Mouse (Mus musculus) MEL (cell line): ENCODE measurements around the gene Dgka. TPM values are rescaled to one million over a fixed set of nuclear protein-coding genes. Genes with fewer than 3 reads are reported as not detected.

ENCODE experiments used
- DNase-seq: peaks from one replicate; pipeline ENCODE4 v3.0.0; 2011; ENCODE audit warnings: low read depth, low spot score
- H3K27ac ChIP-seq: 2 replicates; pipeline ENCODE4 v1.5.1; 2012; ENCODE audit warnings: low read depth, mild to moderate bottlenecking, control low read depth, low read length, moderate library complexity; ENCODE audit not compliant: control insufficient read depth
- H3K27me3 ChIP-seq, 2 experiments: fragments of 150-350 bp in 1 of 2; sonication (generic) in 1 of 2; 2 replicates each; pipeline ENCODE4 v1.6.1; 2012; ENCODE audit warnings: low read length in 2 of 2, mild to moderate bottlenecking in 2 of 2, improper control_type of control experiment in 1 of 2, moderate library complexity in 1 of 2; ENCODE audit not compliant: insufficient read depth in 2 of 2, control insufficient read depth in 1 of 2
- H3K36me3 ChIP-seq, 2 experiments: 2 replicates each; pipeline ENCODE4 v1.6.1; 2012 to 2014; ENCODE audit warnings: low read length in 2 of 2, improper control_type of control experiment in 1 of 2, inconsistent platforms in 1 of 2, mild to moderate bottlenecking in 1 of 2; ENCODE audit not compliant: insufficient read depth in 2 of 2, control insufficient read depth in 1 of 2
- H3K4me1 ChIP-seq, 2 experiments: fragments of 150-350 bp in 1 of 2; sonication (generic) in 1 of 2; 2 replicates each; pipeline ENCODE4 v1.6.1; 2012; ENCODE audit warnings: low read length in 2 of 2, improper control_type of control experiment in 1 of 2, mild to moderate bottlenecking in 1 of 2; ENCODE audit not compliant: insufficient read depth in 2 of 2, control insufficient read depth in 1 of 2
- H3K4me3 ChIP-seq, 2 experiments: fragments of 150-350 bp in 1 of 2; sonication (generic) in 1 of 2; 2 replicates each; pipeline ENCODE4 v1.5.1; 2012; ENCODE audit warnings: low read depth in 2 of 2, low read length in 2 of 2, mild to moderate bottlenecking in 2 of 2, moderate library complexity in 2 of 2, control low read depth in 1 of 2, improper control_type of control experiment in 1 of 2; ENCODE audit not compliant: control insufficient read depth in 1 of 2, insufficient read depth in 1 of 2
- H3K79me2 ChIP-seq: 2 replicates; pipeline ENCODE4 v1.6.1; 2012; ENCODE audit warnings: mild to moderate bottlenecking, low read length, moderate library complexity; ENCODE audit not compliant: control insufficient read depth, poor library complexity, insufficient read depth
- H3K9ac ChIP-seq: 2 replicates; pipeline ENCODE4 v1.6.1; 2012; ENCODE audit warnings: low read depth, mild to moderate bottlenecking, control low read depth, low read length, moderate library complexity; ENCODE audit not compliant: control insufficient read depth, poor library complexity, severe bottlenecking
- H3K9me3 ChIP-seq: fragments of 150-350 bp; sonication (generic); replicated peaks from 2 replicates; pipeline ENCODE4 v1.6.1; 2012; ENCODE audit warnings: mild to moderate bottlenecking, low read length, improper control_type of control experiment, moderate library complexity; ENCODE audit not compliant: insufficient read depth
- CHD1 ChIP-seq: IDR thresholded peaks from 2 replicates; pipeline ENCODE4 v1.6.1; 2012; ENCODE audit warnings: low read depth, mild to moderate bottlenecking, inconsistent platforms, low read length, improper control_type of control experiment
- ELF1 ChIP-seq: IDR thresholded peaks from 2 replicates; pipeline ENCODE4 v1.6.1; 2014; ENCODE audit warnings: low read depth, mild to moderate bottlenecking, inconsistent platforms, low read length, improper control_type of control experiment, moderate library complexity
- ETS1 ChIP-seq: IDR thresholded peaks from 2 replicates; pipeline ENCODE4 v1.6.1; 2012; ENCODE audit warnings: low read depth, mild to moderate bottlenecking, inconsistent platforms, low read length, improper control_type of control experiment, moderate library complexity
- KAT2A ChIP-seq: conservative IDR thresholded peaks from 2 replicates; pipeline ENCODE4 v1.6.1; 2012; ENCODE audit warnings: low read depth, low read length, improper control_type of control experiment, inconsistent platforms
- MAX ChIP-seq: IDR thresholded peaks from 2 replicates; pipeline ENCODE4 v1.6.1; 2011; ENCODE audit warnings: low read length, improper control_type of control experiment
- MAZ ChIP-seq: IDR thresholded peaks from 2 replicates; pipeline ENCODE4 v1.6.1; 2012; ENCODE audit warnings: low read depth, mild to moderate bottlenecking, inconsistent platforms, low read length, improper control_type of control experiment
- MYB ChIP-seq: IDR thresholded peaks from 2 replicates; pipeline ENCODE4 v1.6.1; 2011; ENCODE audit warnings: mild to moderate bottlenecking, low read depth, low read length, improper control_type of control experiment
- NELFE ChIP-seq: IDR thresholded peaks from 2 replicates; pipeline ENCODE4 v1.6.1; 2011; ENCODE audit warnings: low read depth, low read length, improper control_type of control experiment
- SIN3A ChIP-seq: IDR thresholded peaks from 2 replicates; pipeline ENCODE4 v1.6.1; 2012; ENCODE audit warnings: low read length, improper control_type of control experiment, inconsistent platforms
- SMC3 ChIP-seq: IDR thresholded peaks from 2 replicates; pipeline ENCODE4 v1.6.1; 2011; ENCODE audit warnings: low read depth, low read length, improper control_type of control experiment
- ZC3H11A ChIP-seq: IDR thresholded peaks from 2 replicates; pipeline ENCODE4 v1.6.1; 2012; ENCODE audit warnings: low read depth, mild to moderate bottlenecking, inconsistent platforms, low read length, improper control_type of control experiment
- ZKSCAN1 ChIP-seq: IDR thresholded peaks from 2 replicates; pipeline ENCODE4 v1.6.1; 2012; ENCODE audit warnings: low read depth, mild to moderate bottlenecking, inconsistent platforms, low read length, improper control_type of control experiment, moderate library complexity
- ZMIZ1 ChIP-seq: IDR thresholded peaks from 2 replicates; pipeline ENCODE4 v1.6.1; 2012; ENCODE audit warnings: low read depth, mild to moderate bottlenecking, inconsistent platforms, low read length, improper control_type of control experiment, moderate library complexity
- ZNF384 ChIP-seq: IDR thresholded peaks from 2 replicates; pipeline ENCODE4 v1.6.1; 2012; ENCODE audit warnings: low read depth, mild to moderate bottlenecking, inconsistent platforms, low read length, improper control_type of control experiment
- polyA plus RNA-seq, 2 experiments: library from polyadenylated mRNA; stranded (reverse) in 1 of 2; unstranded in 1 of 2; fragments of >175 nt in 1 of 2; fragments of >200 nt in 1 of 2; gene quantifications; 2 replicates each; pipeline versions ENCODE4 v1.2.1 to v1.2.4; 2012; ENCODE audit warnings: low replicate concordance in 2 of 2, low read depth in 1 of 2; ENCODE audit not compliant: insufficient read length in 2 of 2, insufficient read depth in 1 of 2, missing spikeins in 1 of 2
- total RNA-seq: library from RNA; depleted of rRNA; stranded (reverse); fragments of 300-350 nt; gene quantifications from 2 replicates; pipeline ENCODE4 v1.2.3, GENCODE M21; 2012; rRNA removed

The Dgka gene
- total and polyA plus RNA-seq, 3 experiments, result 0.69 to 3.5 TPM; not detected in 1

GRCm38 (mm10) chr10:128673763-128674468 is 70.7 kb downstream of the Dgka start, which contains the start of gene Suox (continued):
- no peak for TF ChIP-seq CHD1

- no peak for DNase-seq
- no peaks in the 10 kb centered on the region for H3K79me2 ChIP-seq
- no peak overlapping the region for H3K9ac ChIP-seq
- no peaks in the 10 kb centered on the region; a peak in 1 of 4 replicates for H3K36me3 ChIP-seq
- TF ChIP-seq ZMIZ1, result no peak
- TF ChIP-seq SIN3A, result no peak
- TF ChIP-seq MAX, result no peak
- no peak for TF ChIP-seq ZC3H11A
- no peak for TF ChIP-seq CHD1
- no peak for TF ChIP-seq ZKSCAN1
- TF ChIP-seq KAT2A, result no peak
- TF ChIP-seq MYB, result no peak
- no peak for TF ChIP-seq NELFE
- TF ChIP-seq ELF1, result no peak
- no peak for TF ChIP-seq ZNF384
- no peak for TF ChIP-seq MAZ
- no peak for TF ChIP-seq SMC3
- TF ChIP-seq ETS1, result no peak
- no peaks in the 10 kb centered on the region for H3K27me3 ChIP-seq
- H3K9me3 ChIP-seq, result no peaks in the 10 kb centered on the region
- H3K4me1 ChIP-seq, result peaks cover 0 to 2% of the 10 kb centered on the region in 2 experiments; a peak in 1 of 4 replicates
- no peak overlapping the region for H3K4me3 ChIP-seq
- no peak overlapping the region for H3K27ac ChIP-seq
Observed at GRCm38 (mm10) chr10:128671148-128671547, 73.5 kb downstream of the Dgka start.

Other genes with a start within 250 kb of the Dgka start
- gene Myl6b, start 246.2 kb downstream of the Dgka start, total RNA-seq, result 1.8 and 2.6 TPM in 2 replicates
- gene Myl6b, start 246.2 kb downstream of the Dgka start, polyA plus RNA-seq, result 10 to 100 TPM in 1 of 2 experiments, not detected in 1; 18.8 TPM
- 35.1 and 35.9 TPM in 2 replicates for gene Esyt1, start 219.0 kb downstream of the Dgka start, total RNA-seq
- gene Esyt1, start 219.0 kb downstream of the Dgka start, polyA plus RNA-seq, result 10 to 100 TPM; 53.4 to 57.0 TPM
- gene Zc3h10, start 197.1 kb downstream of the Dgka start, total RNA-seq, result 14.2 and 14.6 TPM in 2 replicates
- gene Zc3h10, start 197.1 kb downstream of the Dgka start, polyA plus RNA-seq, result 10 to 100 TPM in 1 of 2 experiments, not detected in 1; 17.3 TPM
- gene Rpl41, start 195.6 kb downstream of the Dgka start, total RNA-seq, result 6,649 and 6,931 TPM in 2 replicates
- over 10,000 TPM in 1 of 2 experiments, 100 to 1,000 TPM in 1; 274 to 10,905 TPM for gene Rpl41, start 195.6 kb downstream of the Dgka start, polyA plus RNA-seq
- 232 and 235 TPM in 2 replicates for gene Pa2g4, start 178.9 kb downstream of the Dgka start, total RNA-seq
- gene Pa2g4, start 178.9 kb downstream of the Dgka start, polyA plus RNA-seq, result 100 to 1,000 TPM; 298 to 663 TPM
- gene Erbb3, start 155.2 kb downstream of the Dgka start, total RNA-seq, result 0.39 and 0.42 TPM in 2 replicates
- under 1 TPM in 1 of 2 experiments, not detected in 1; 0.29 TPM for gene Erbb3, start 155.2 kb downstream of the Dgka start, polyA plus RNA-seq
- gene Rps26, start 118.1 kb downstream of the Dgka start, total RNA-seq, result 2,338 and 2,523 TPM in 2 replicates
- gene Rps26, start 118.1 kb downstream of the Dgka start, polyA plus RNA-seq, result 1,000 to 10,000 TPM in 1 of 2 experiments, not detected in 1; 2,530 TPM
- not detected in 2 replicates for gene Ikzf4, start 98.9 kb downstream of the Dgka start, total RNA-seq
- under 1 TPM in 1 of 2 experiments, not detected in 1; 0.03 TPM for gene Ikzf4, start 98.9 kb downstream of the Dgka start, polyA plus RNA-seq
- 4.7 and 4.9 TPM in 2 replicates for gene Suox, start 70.8 kb downstream of the Dgka start, total RNA-seq
- gene Suox, start 70.8 kb downstream of the Dgka start, polyA plus RNA-seq, result 1 to 10 TPM in 1 of 2 experiments, not detected in 1; 7.2 TPM
- 16.2 and 18.7 TPM in 2 replicates for gene Rab5b, start 48.6 kb downstream of the Dgka start, total RNA-seq
- 10 to 100 TPM; 23.3 to 45.7 TPM for gene Rab5b, start 48.6 kb downstream of the Dgka start, polyA plus RNA-seq
- gene Pmel, start 40.7 kb downstream of the Dgka start, total RNA-seq, result 0.13 and 0.15 TPM in 2 replicates
- under 1 TPM in 1 of 2 experiments, not detected in 1; 0.45 TPM for gene Pmel, start 40.7 kb downstream of the Dgka start, polyA plus RNA-seq
- gene Cdk2, start 39.8 kb downstream of the Dgka start, total RNA-seq, result 34.2 and 40.5 TPM in 2 replicates
- 10 to 100 TPM in 1 of 2 experiments, not detected in 1; 72.4 TPM for gene Cdk2, start 39.8 kb downstream of the Dgka start, polyA plus RNA-seq
- 64.2 and 77.4 TPM in 2 replicates for gene Pym1, start 3.0 kb upstream of the Dgka start, total RNA-seq
- gene Pym1, start 3.0 kb upstream of the Dgka start, polyA plus RNA-seq, result 100 to 1,000 TPM in 1 of 2 experiments, not detected in 1; 107 TPM
- 0.08 and 0.10 TPM in 2 replicates for gene Mmp19, start 46.1 kb upstream of the Dgka start, total RNA-seq
- under 1 TPM in 1 of 2 experiments, not detected in 1; 0.36 TPM for gene Mmp19, start 46.1 kb upstream of the Dgka start, polyA plus RNA-seq
- 22.2 and 27.7 TPM in 2 replicates for gene Dnajc14, start 59.2 kb upstream of the Dgka start, total RNA-seq
- 10 to 100 TPM in 1 of 2 experiments, not detected in 1; 36.7 TPM for gene Dnajc14, start 59.2 kb upstream of the Dgka start, polyA plus RNA-seq
- 2.2 and 3.1 TPM in 2 replicates for gene Tmem198b, start 59.5 kb upstream of the Dgka start, total RNA-seq
- gene Tmem198b, start 59.5 kb upstream of the Dgka start, polyA plus RNA-seq, result 1 to 10 TPM in 1 of 2 experiments, not detected in 1; 8.6 TPM
- gene Sarnp, start 72.5 kb upstream of the Dgka start, total RNA-seq, result 100 and 103 TPM in 2 replicates
- gene Sarnp, start 72.5 kb upstream of the Dgka start, polyA plus RNA-seq, result 1,000 to 10,000 TPM in 1 of 2 experiments, 100 to 1,000 TPM in 1; 189 to 1,007 TPM
- 90.7 and 100 TPM in 2 replicates for gene Ormdl2, start 76.8 kb upstream of the Dgka start, total RNA-seq
- 100 to 1,000 TPM; 114 to 278 TPM for gene Ormdl2, start 76.8 kb upstream of the Dgka start, polyA plus RNA-seq
- 1.8 and 2.3 TPM in 2 replicates for gene Gdf11, start 146.9 kb upstream of the Dgka start, total RNA-seq
- 1 to 10 TPM in 1 of 2 experiments, not detected in 1; 2.8 TPM for gene Gdf11, start 146.9 kb upstream of the Dgka start, polyA plus RNA-seq
- 0.29 and 0.46 TPM in 2 replicates for gene Cd63, start 156.1 kb upstream of the Dgka start, total RNA-seq
- under 1 TPM in 1 of 2 experiments, not detected in 1; 0.64 TPM for gene Cd63, start 156.1 kb upstream of the Dgka start, polyA plus RNA-seq
- gene Rdh5, start 178.0 kb upstream of the Dgka start, total RNA-seq, result 1.2 and 2.9 TPM in 2 replicates
- gene Rdh5, start 178.0 kb upstream of the Dgka start, polyA plus RNA-seq, result 1 to 10 TPM in 1 of 2 experiments, not detected in 1; 4.2 TPM
- 57.7 and 70.6 TPM in 2 replicates for gene Bloc1s1, start 179.2 kb upstream of the Dgka start, total RNA-seq
- 10 to 100 TPM in 1 of 2 experiments, not detected in 1; 45.1 TPM for gene Bloc1s1, start 179.2 kb upstream of the Dgka start, polyA plus RNA-seq
- gene Itga7, start 189.0 kb upstream of the Dgka start, total RNA-seq, result 0.04 and 0.16 TPM in 2 replicates
- under 1 TPM in 1 of 2 experiments, not detected in 1; 0.14 TPM for gene Itga7, start 189.0 kb upstream of the Dgka start, polyA plus RNA-seq
- gene Mettl7b, start 216.1 kb upstream of the Dgka start, total RNA-seq, result not detected in 2 replicates
- not detected for gene Mettl7b, start 216.1 kb upstream of the Dgka start, polyA plus RNA-seq
- not detected in 2 replicates for gene Olfr9, start 244.6 kb upstream of the Dgka start, total RNA-seq
- not detected for gene Olfr9, start 244.6 kb upstream of the Dgka start, polyA plus RNA-seq